Mouse (Mus musculus): ENCODE measurements at regions not wholly inside any gene's neighbourhood (a gene's known extent, or its start where the extent isn't known, plus 50 kb on each side); places are given as distances from the start of the nearest gene placed in this dataset.
A peak's percentile ranks its signal among the peaks of the same experiment; 100 is the strongest.

GRCm38 (mm10) chr1:190639846-190640245, 271.7 kb downstream of the Rps6kc1 start:
- no peak overlapping the region for H3K4me2 ChIP-seq
- no peak overlapping the region for H3K9ac ChIP-seq (replicated peaks)
- H3K4me3 ChIP-seq (replicated peaks) = no peak overlapping the region
- no peaks in the 10 kb centered on the region for H3K9me3 ChIP-seq
- H3K4me1 ChIP-seq (replicated peaks) = 0 out of 2 replicates have a peak, but pooled peaks cover 4% of the 10 kb centered on the region
- no peak overlapping the region for H3K27ac ChIP-seq
- no peaks in the 10 kb centered on the region for H3K27me3 ChIP-seq
- ATAC-seq (ENCODE audit: insufficient number of reproducible peaks, insufficient read depth, low FRiP score, low TSS enrichment, low read depth) = no peak
- 88% methylated on average over 11 of the region's 11 CpGs for WGBS
- no peaks in the 10 kb centered on the region for H3K36me3 ChIP-seq

DNA sequence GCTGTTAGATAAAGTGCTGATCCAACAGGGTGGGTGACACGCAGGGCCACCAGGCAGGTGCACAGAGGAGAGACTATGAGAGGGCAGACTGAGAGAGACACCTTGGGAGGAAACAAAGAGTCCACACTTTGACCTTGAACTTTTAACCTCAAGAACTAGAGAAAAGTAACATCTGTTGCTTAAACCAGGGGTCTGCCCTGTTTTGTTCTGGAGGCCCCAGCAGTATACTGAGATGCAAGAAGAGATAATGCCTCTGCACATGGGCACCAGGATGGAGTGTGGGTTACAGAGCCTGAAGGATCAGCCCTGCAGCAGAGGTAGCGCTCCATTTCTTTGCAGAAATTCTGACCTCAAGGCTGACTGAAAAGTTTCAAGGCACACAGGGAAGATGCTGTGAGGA, 276.6 kb downstream of the Rps6kc1 start:
- WGBS = 88% methylated on average over 2 of the region's 2 CpGs
- no peak for ATAC-seq (ENCODE audit: insufficient number of reproducible peaks, insufficient read depth, low FRiP score, low TSS enrichment, low read depth)
- no peak overlapping the region for H3K4me3 ChIP-seq (replicated peaks)
- no peaks in the 10 kb centered on the region for H3K36me3 ChIP-seq
- H3K9me3 ChIP-seq = no peaks in the 10 kb centered on the region
- H3K9ac ChIP-seq (replicated peaks) = no peak overlapping the region
- no peak overlapping the region for H3K27ac ChIP-seq
- H3K4me1 ChIP-seq (replicated peaks) = 0 out of 2 replicates have a peak, but pooled peaks cover 4% of the 10 kb centered on the region
- no peaks in the 10 kb centered on the region; the same call in 1 of the 2 replicates for H3K27me3 ChIP-seq
- H3K4me2 ChIP-seq = no peak overlapping the region

- 0 out of 2 replicates have a peak, but pooled peaks cover 4% of the 10 kb centered on the region for H3K4me1 ChIP-seq (replicated peaks)
- H3K4me3 ChIP-seq (replicated peaks) = no peak overlapping the region
- no peak overlapping the region for H3K4me2 ChIP-seq
- no peak overlapping the region for H3K9ac ChIP-seq (replicated peaks)
- H3K27me3 ChIP-seq = no peaks in the 10 kb centered on the region; the same call in 1 of the 2 replicates
- ATAC-seq (ENCODE audit: insufficient number of reproducible peaks, insufficient read depth, low FRiP score, low TSS enrichment, low read depth) = no peak
- no peak overlapping the region for H3K27ac ChIP-seq
- H3K9me3 ChIP-seq = no peaks in the 10 kb centered on the region
- no peaks in the 10 kb centered on the region for H3K36me3 ChIP-seq
- 72% methylated on average over 2 of the region's 2 CpGs for WGBS
Observed at GRCm38 (mm10) chr1:190631641-190632040, 279.9 kb downstream of the Rps6kc1 start.

DNA sequence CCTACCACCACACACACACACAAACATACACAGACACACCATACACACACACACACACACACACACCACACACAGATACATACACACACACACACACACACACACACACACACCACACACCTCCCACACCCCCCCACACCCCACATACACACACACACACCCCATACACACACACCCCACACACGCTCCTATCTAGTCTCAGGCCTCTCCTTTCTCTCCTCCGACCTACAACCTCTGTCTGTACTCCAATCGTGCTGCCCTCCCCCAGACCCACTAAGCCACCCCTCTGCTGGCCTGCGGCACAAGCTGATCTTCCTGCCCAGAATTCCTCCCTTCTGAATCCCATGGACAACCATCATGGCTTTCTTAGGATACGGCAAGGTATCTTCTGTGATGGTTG, 281.4 kb downstream of the Rps6kc1 start:
- no peak overlapping the region for H3K4me3 ChIP-seq (replicated peaks)
- H3K27me3 ChIP-seq = no peaks in the 10 kb centered on the region; the same call in 1 of the 2 replicates
- WGBS = 93% methylated on average over 5 of the region's 5 CpGs
- H3K9me3 ChIP-seq = no peaks in the 10 kb centered on the region
- H3K27ac ChIP-seq = no peak overlapping the region
- H3K36me3 ChIP-seq = no peaks in the 10 kb centered on the region
- no peak overlapping the region for H3K4me2 ChIP-seq
- H3K9ac ChIP-seq (replicated peaks) = no peak overlapping the region
- ATAC-seq (ENCODE audit: insufficient number of reproducible peaks, insufficient read depth, low FRiP score, low TSS enrichment, low read depth) = no peak
- no peaks in the 10 kb centered on the region for H3K4me1 ChIP-seq (replicated peaks)

- Histone ChIP-seq H3K36me3 (no peaks in the 10 kb centered on the region), H3K9ac (replicated peaks) (no peak overlapping the region)
- WGBS = 89% methylated on average over 8 of the region's 8 CpGs
Observed at GRCm38 (mm10) chr1:190623916-190624315, 287.7 kb downstream of the Rps6kc1 start.

DNA sequence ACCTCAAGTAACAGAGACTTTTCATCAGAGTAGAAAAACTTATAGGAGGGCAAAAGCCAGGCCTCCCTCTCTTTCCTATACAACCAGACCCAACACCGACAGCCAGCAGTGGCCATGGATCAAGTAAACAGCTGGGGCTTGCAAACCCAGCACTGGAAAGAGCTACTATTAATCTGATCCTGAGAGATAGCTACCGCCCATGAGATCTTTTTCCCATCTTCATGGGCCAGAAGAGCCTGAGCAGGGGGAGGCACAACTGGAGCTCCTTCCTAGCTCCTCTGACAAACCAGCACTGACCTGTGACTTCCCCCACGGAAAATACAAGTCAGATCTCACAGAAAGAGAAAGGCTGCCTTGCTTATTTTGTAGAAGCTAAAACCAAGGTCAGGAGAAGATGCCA, 311.1 kb downstream of the Rps6kc1 start:
- no peaks in the 10 kb centered on the region for H3K9me3 ChIP-seq
- H3K4me1 ChIP-seq (replicated peaks) = no peaks in the 10 kb centered on the region
- H3K27ac ChIP-seq = no peak overlapping the region
- H3K36me3 ChIP-seq = no peaks in the 10 kb centered on the region
- no peak overlapping the region for H3K9ac ChIP-seq (replicated peaks)
- no peak overlapping the region for H3K4me2 ChIP-seq
- ATAC-seq (ENCODE audit: insufficient number of reproducible peaks, insufficient read depth, low FRiP score, low TSS enrichment, low read depth) = no peak
- 80% methylated on average over 3 of the region's 3 CpGs for WGBS
- peaks cover 3% of the 10 kb centered on the region; the same call in 1 of the 2 replicates for H3K27me3 ChIP-seq
- no peak overlapping the region for H3K4me3 ChIP-seq (replicated peaks)

More at GRCm38 (mm10) chr1:190623916-190624315, 287.7 kb downstream of the Rps6kc1 start:
- Histone ChIP-seq H3K4me1 (replicated peaks) (no peaks in the 10 kb centered on the region), H3K4me2 (no peak overlapping the region), H3K9me3 (no peaks in the 10 kb centered on the region), H3K4me3 (replicated peaks) (no peak overlapping the region), H3K27ac (no peak overlapping the region), H3K27me3 (no peaks in the 10 kb centered on the region)
- ATAC-seq (ENCODE audit: insufficient number of reproducible peaks, insufficient read depth, low FRiP score, low TSS enrichment, low read depth) = no peak

DNA sequence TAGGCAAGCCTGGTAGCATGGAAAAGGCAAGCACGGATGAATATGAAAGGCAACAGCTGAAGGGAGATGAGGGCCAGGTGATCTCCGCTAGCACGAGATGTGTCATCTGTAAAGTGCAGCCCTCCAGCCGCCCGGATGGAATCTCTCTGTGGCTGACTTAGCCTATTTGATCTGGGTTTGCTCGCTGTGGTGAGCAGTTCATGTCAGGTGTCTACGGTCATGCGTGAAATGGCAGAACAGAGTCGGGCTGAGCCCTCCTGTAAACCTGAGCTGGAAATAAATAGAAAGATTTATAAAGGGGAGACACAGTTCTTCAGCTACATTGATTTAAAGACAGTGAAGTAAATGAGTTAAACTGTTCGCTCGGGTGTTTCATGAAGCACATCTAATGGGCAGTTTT, 311.9 kb downstream of the Rps6kc1 start:
- 85% methylated on average over 11 of the region's 11 CpGs for WGBS

DNA sequence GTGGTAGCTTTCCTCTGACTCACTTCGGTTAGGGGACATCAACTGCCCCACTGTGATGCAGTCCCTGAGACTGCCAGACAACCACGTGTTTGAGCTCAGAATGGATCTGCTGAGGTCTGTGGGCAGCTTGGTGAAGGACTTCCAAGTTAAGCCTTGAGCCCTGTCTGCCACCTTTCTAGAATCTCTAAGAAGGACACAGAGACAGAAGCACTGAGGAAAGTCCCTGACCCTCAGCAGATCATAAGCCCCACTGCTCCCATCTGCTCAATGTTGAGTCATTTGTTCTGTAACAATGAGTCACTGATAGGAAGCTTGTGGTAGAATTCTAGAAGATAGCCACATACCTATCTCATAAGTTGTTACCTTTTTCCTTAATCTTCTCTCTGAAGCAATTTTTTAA, 315.4 kb downstream of the Rps6kc1 start:
- Histone ChIP-seq H3K4me2 (no peak overlapping the region), H3K9ac (replicated peaks) (no peak overlapping the region), H3K4me3 (replicated peaks) (no peak overlapping the region), H3K27ac (no peak overlapping the region), H3K4me1 (replicated peaks) (no peaks in the 10 kb centered on the region), H3K36me3 (no peaks in the 10 kb centered on the region), H3K27me3 (peaks cover 6% of the 10 kb centered on the region; the same call in 1 of the 2 replicates), H3K9me3 (no peaks in the 10 kb centered on the region)
- no peak for ATAC-seq (ENCODE audit: insufficient number of reproducible peaks, insufficient read depth, low FRiP score, low TSS enrichment, low read depth)
- WGBS = 85% methylated on average over 2 of the region's 2 CpGs

More for the DNA sequence above, 311.9 kb downstream of the Rps6kc1 start:
- H3K4me2 ChIP-seq = no peak overlapping the region
- H3K4me1 ChIP-seq (replicated peaks) = no peaks in the 10 kb centered on the region
- no peak overlapping the region for H3K9ac ChIP-seq (replicated peaks)
- no peaks in the 10 kb centered on the region for H3K9me3 ChIP-seq
- ATAC-seq (ENCODE audit: insufficient number of reproducible peaks, insufficient read depth, low FRiP score, low TSS enrichment, low read depth) = no peak
- H3K4me3 ChIP-seq (replicated peaks) = no peak overlapping the region
- H3K27ac ChIP-seq = no peak overlapping the region
- no peaks in the 10 kb centered on the region for H3K36me3 ChIP-seq
- H3K27me3 ChIP-seq = peaks cover 4% of the 10 kb centered on the region; the same call in 1 of the 2 replicates

- no peak for ATAC-seq (ENCODE audit: insufficient number of reproducible peaks, insufficient read depth, low FRiP score, low TSS enrichment, low read depth)
- Histone ChIP-seq H3K27ac (no peak overlapping the region), H3K4me2 (no peak overlapping the region), H3K4me1 (replicated peaks) (no peaks in the 10 kb centered on the region), H3K27me3 (peaks cover 6% of the 10 kb centered on the region; the same call in 1 of the 2 replicates), H3K36me3 (no peaks in the 10 kb centered on the region), H3K4me3 (replicated peaks) (no peak overlapping the region), H3K9ac (replicated peaks) (no peak overlapping the region), H3K9me3 (no peaks in the 10 kb centered on the region)
- 96% methylated on average over 7 of the region's 7 CpGs for WGBS
Observed at GRCm38 (mm10) chr1:190591621-190592020, 319.9 kb downstream of the Rps6kc1 start.

GRCm38 (mm10) chr1:190589586-190589985, 322.0 kb downstream of the Rps6kc1 start:
- no peak overlapping the region for H3K4me2 ChIP-seq
- peaks cover 15% of the 10 kb centered on the region; the same call in 1 of the 2 replicates for H3K27me3 ChIP-seq
- H3K27ac ChIP-seq = no peak overlapping the region
- H3K4me3 ChIP-seq (replicated peaks) = no peak overlapping the region
- no peaks in the 10 kb centered on the region for H3K36me3 ChIP-seq
- peak; percentile 31; the same call in 1 of the 2 replicates for ATAC-seq (ENCODE audit: insufficient number of reproducible peaks, insufficient read depth, low FRiP score, low TSS enrichment, low read depth)
- no peaks in the 10 kb centered on the region for H3K4me1 ChIP-seq (replicated peaks)
- no peaks in the 10 kb centered on the region for H3K9me3 ChIP-seq
- no peak overlapping the region for H3K9ac ChIP-seq (replicated peaks)
- WGBS = 8% methylated on average over 2 of the region's 2 CpGs

- Histone ChIP-seq H3K4me3 (replicated peaks) (no peak overlapping the region), H3K9me3 (no peaks in the 10 kb centered on the region), H3K27me3 (peaks cover 14% of the 10 kb centered on the region; the same call in 1 of the 2 replicates), H3K4me1 (replicated peaks) (no peaks in the 10 kb centered on the region), H3K4me2 (no peak overlapping the region), H3K9ac (replicated peaks) (no peak overlapping the region), H3K27ac (no peak overlapping the region), H3K36me3 (no peaks in the 10 kb centered on the region)
- 78% methylated on average over 6 of the region's 6 CpGs for WGBS
- ATAC-seq (ENCODE audit: insufficient number of reproducible peaks, insufficient read depth, low FRiP score, low TSS enrichment, low read depth) = no peak
Observed at GRCm38 (mm10) chr1:190583272-190583671, 328.3 kb downstream of the Rps6kc1 start.

GRCm38 (mm10) chr1:190580653-190581052, 330.9 kb downstream of the Rps6kc1 start:
- H3K27me3 ChIP-seq = peaks cover 11% of the 10 kb centered on the region; the same call in 1 of the 2 replicates
- H3K27ac ChIP-seq = no peak overlapping the region
- no peak overlapping the region for H3K4me3 ChIP-seq (replicated peaks)
- no peak overlapping the region for H3K4me2 ChIP-seq
- WGBS = 87% methylated on average over 1 of the region's 1 CpGs
- H3K9ac ChIP-seq (replicated peaks) = no peak overlapping the region
- no peaks in the 10 kb centered on the region for H3K9me3 ChIP-seq
- no peak for ATAC-seq (ENCODE audit: insufficient number of reproducible peaks, insufficient read depth, low FRiP score, low TSS enrichment, low read depth)
- no peaks in the 10 kb centered on the region for H3K4me1 ChIP-seq (replicated peaks)
- H3K36me3 ChIP-seq = no peaks in the 10 kb centered on the region
